Mouse (Mus musculus) mouse embryonic stem cell (cell line): ENCODE results near the gene Ubald2.
"Not testable (repeated sequence)": the region's sequence is repeated elsewhere in the genome, so short reads cannot be mapped to it uniquely, and the experiment has no call there.

ENCODE experiments used
- in situ Hi-C, 2 experiments: fragments of 300-500 bp; cut with MboI; formaldehyde crosslinking; loops; 1 replicate in 1 of 2; 3 replicates in 1 of 2; pipeline ENCODE4 v1.14.3; 2019 to 2020; ENCODE audit warnings: low sequenced_read_pairs in 2 of 2, low pct_unique_long_range_greater_than_20kb in 1 of 2, mixed read lengths in 1 of 2; ENCODE audit not compliant: unreplicated experiment in 1 of 2

Gene Ubald2

DNA sequence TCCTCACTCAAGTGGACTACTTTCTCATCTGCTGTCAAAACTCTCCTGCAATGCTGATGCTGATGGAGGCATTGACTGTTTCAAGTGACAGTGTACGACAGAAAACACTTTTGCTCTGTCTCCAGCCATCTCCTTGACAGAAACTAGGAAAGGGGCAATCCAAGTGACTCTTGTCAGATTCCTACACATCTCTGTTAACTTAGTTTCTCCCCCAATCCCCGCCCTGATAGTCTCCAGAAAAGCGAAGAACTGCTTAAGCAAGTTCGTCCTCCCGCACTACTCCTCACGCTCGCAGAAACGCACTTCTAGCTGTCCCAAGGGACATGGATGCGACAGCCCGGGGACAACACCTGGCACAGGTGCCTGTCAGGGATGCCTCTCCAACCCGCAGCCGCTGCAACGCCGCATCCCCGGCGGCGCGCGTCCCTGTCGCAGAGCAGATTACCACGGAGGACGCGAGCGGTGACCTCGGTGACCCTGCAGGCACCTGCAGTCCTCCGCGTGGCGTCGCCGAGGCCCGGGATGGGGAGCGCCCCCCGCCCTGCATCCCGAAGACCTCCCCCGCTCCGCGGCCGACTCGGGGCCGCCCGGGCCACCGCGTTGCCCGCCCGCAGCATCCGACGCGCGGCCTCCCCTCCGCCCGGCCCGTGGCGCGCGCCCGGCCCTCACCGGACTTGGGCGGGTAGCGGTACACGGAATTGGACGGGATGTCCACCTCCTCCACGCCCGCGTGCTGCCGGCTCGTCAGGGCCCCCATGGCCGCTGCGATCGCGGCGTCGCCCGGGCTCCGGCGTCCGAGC, 21.7 kb upstream of the Ubald2 start:
- in situ Hi-C loops = no loop called here

DNA sequence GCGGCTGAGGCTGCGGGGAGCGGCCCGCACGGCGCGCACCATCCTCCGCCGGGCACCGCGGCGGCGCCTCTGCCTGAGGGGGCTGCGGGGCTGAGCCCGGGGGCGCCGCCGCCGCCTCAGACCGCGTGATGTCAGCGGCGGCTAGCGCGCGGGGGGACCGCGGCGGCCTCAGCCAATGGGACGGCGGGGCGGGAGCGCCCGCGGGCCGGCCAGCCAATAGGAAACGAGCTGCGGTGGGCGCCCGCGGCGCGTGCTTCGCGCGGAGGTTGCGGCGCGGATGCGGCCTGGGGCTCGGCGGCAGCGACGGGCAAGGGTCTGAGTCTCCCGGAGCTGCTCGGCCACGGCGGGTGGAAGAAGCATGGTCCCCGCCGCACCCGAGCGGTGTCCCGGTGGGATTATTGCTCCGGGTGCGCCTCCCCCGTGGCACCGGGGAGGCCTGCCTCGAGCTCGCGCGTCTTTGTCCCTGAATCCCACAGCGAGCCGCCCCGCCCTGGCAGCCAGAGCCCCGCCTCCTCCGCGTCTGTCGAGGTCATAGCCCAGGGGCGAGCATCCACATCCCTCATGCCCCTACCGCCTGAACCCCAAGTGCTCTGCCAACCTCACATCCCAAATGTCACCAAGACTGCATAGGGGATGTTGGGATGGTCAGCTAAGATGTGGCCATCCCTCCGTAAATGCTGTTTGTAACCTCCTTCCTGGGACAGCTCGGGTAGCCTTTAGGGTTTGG, 20.8 kb upstream of the Ubald2 start, which contains the start of gene Rnf157:
Gene Rnf157 (minus strand): TSS at position 129 of the 727 bp plus-strand sequence.
- in situ Hi-C loops = no loop called here

DNA sequence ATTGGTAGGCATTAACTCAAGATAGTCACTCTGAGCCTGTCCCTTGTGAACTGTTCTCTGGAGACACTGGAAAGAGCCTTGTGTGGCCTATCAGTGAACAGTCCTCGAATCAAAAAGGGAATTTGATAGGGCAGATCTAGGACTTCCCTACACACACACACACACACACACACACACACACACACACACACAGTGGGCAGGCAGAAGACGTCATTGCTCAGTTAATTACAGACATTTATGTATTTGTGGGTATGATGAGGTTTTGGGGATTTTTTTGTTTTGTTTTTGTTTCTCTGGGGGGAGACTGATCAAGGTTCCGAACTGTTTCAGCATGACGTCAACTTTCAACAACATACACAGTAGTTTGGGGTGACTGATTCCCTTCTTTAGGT, 20.3 kb upstream of the Ubald2 start:
- in situ Hi-C loops = no loop called here

DNA sequence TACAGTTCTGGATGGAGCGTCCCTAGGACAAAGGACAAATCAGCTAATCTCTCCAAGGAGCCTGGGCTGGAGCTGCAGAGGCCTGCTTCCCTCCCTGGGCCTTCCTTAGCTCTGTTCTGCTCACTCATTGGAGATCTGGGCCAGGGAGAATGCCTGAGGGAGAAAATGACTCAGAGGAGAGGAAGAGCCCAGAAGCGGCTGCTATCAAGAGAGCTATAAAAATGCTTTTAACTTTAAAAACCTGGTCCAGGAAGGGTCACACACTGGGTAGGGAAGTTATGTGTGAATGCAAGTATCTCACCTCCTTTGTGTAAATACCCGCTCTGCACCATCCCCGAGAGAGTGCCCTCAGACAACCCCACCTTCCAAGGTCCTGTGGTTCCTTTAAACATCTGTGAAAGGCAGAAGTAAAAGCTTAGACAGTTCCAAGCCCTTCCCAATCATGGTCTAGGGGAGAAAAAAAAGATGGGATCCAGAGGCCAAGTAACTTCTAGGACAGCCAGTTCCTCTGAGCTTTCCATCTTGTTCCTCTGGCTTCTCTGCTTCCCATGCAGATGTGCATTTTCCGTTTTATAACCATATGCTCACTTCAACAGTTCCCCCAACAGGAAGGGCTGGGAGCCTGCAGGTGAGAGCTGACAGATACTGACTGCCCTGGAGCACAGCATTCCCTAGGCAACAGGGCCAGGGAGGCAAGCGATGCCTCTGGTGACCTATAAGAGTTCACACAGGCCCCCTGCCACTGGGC, 17.5 kb upstream of the Ubald2 start:
- in situ Hi-C loops = no loop called here

DNA sequence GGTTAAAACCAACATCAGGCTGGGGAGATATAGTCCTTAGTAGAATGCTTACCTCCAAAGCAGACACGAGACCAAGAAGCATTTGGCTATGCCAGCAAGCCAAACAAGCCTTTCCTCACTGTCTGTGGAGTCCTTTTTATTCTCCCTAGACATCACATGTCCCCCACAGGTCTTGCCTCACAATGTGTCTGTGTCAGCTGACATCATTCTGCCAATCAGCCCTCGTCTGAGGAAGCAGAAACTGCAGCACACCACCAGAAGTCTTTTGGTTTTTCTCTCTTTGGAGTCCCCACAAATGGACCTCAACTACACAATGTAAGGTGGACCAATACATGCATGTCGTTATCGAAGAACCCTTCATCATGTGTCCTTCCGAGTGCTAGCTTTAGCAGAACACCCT, 16.8 kb upstream of the Ubald2 start:
- in situ Hi-C loops = no loop called here

DNA sequence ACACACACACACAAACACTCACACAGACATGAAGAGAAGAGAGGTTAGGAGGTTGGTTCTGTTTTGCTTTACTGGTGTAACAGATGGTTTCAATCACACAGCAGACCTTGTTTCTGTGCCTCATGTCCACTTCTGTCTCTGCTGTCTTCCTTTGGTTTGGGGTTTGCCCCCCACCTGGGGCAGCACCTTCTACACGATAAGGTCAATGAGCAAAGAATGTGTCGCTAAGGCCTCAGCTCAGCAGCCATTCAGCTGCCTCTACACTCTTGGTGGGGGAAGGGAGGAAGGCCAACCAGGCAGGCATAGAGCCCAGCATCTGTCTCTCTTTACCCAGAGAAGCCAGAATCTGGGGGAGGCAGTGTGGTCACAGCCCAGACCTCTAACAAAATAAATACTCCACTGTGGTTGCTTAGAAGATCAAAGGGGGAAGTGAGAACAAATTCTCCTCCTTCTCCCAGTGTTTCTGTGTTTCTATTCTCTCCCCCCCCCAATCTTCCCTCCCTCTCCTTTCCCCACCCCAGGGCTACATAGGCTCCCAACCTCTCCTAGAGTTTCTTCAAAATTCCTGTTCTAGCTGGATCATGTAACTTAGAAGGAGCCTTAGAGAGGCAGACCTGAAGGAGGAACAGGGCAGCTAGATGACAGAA, 15.6 kb upstream of the Ubald2 start:
- in situ Hi-C loops = no loop called here

DNA sequence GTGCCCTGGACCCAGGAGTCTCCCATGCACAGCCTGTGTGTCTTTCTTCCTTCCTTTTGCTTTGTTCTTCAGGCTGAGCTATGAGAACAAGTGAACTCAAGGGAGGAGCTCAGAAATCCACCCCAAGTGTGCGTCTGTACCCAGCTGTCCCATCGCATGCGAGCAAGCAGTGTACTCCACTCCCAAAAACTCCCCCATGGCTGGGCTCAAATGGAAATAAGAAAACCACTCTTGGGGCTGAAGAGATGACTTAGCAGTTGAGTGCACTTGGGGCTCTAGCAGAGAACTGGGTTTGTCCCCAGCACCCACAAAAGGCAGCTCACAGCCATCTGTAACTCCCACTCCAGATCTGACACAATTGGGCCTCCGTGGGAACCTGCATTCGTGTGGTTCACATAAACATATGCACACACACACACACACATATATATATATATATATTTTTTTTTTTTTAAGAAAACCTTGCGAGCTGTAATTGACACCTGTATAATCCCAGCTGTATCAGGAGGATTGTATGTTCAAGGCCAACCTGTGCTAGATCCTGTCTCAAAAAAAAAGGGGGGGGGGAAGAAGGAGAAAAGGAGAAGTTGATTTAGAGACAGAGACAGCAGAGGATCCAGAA, 14.9 kb upstream of the Ubald2 start:
- in situ Hi-C loops = no loop called here

DNA sequence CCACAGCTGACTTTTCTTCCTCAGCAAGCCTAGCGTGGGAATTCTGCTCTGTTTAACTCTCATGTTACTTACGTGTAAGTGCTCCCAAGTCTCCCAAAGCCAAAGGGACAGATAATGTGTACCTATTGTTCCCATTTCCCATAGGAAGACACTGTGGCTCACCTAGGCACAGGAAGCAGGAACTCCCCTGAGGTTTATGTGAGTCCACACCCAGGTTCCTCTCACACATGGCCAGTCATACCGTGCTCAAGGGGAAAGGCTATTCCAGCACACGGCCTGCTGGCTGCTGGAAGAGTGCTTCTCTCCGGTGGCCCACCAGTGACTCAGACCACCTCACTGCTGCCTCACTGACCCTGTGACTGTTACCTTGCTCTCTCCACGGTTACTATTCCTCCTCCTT, 12.8 kb upstream of the Ubald2 start:
- in situ Hi-C loops = no loop called here

DNA sequence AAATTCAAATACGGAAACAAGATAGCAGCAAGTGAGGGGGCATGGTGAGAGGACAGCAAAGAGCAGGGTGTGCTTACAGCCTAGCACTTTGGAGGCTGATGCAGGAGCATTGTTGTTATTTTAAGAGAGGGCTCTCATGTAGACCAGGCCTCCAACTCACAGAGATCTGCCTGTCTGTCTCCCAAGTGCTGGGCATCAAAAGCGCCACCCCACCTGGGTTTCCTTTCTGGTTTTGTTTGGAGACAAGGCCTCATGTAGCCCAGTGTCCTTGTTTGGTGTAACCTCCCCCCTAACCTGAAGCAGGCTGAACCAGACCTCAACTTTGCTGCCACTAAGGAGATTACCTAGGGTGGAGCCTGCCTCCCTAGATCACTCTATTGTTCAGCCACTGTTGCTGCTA, 11.3 kb upstream of the Ubald2 start:
- in situ Hi-C loops = no loop called here

DNA sequence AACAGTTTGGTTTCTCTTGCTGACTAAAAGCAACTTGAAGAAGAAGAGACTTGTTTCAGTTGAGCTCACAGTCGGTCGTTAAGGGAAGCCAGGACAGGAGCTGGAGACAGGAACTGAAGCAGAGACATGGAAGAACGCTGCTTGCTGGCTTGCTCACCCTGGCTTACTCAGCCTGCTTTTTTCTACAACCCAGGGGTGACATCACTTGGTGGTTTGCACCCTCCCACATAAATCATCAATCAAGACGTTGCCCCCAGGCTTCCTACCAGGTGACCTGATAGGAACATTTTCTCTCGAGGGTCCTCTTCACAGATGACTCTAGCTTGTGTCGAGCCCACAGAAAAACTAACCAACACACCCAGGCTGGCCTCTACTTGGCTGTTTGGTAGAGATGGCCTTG, 10.7 kb upstream of the Ubald2 start:
- in situ Hi-C loops = no loop called here

DNA sequence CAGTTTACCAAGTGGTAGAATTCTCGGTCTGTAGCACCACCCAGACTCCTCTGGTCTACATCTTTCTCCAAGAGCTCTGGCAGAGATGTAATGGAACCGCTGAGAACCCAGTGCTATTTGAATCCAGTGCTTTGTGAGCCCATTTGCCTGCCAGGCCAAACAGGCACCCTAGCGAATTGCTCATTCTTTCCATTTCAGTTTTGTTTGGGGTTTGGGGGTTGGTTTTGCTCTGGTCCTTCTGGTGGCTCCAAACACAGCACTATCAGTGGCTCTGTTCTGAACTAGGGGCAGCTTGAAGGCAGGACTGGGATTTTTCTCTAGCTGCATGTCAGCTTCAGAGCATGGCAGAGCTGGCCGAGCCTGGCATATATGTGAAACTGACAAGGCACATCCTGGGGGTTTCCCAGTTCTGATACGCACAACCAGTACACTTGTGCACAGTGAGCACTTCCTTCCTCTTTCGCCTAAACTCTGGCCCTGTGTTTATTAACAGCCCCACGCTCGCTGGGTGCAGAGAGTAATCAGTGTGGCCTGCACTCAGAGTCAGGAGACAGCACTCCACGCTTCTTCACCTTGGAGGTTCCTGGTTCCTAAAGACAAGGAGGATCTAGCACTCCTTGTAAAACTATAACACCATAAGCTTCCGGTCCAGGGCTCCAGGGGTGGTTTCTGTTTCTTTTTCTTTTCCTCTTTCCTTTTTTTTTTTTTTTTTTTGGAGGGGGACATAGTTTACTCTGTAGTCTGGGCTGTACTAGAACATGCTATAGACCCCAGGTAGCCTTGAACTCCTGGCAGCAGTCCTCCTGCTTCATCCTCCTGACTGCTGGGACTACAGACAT, 9.9 kb upstream of the Ubald2 start:
- in situ Hi-C loops = no loop called here

DNA sequence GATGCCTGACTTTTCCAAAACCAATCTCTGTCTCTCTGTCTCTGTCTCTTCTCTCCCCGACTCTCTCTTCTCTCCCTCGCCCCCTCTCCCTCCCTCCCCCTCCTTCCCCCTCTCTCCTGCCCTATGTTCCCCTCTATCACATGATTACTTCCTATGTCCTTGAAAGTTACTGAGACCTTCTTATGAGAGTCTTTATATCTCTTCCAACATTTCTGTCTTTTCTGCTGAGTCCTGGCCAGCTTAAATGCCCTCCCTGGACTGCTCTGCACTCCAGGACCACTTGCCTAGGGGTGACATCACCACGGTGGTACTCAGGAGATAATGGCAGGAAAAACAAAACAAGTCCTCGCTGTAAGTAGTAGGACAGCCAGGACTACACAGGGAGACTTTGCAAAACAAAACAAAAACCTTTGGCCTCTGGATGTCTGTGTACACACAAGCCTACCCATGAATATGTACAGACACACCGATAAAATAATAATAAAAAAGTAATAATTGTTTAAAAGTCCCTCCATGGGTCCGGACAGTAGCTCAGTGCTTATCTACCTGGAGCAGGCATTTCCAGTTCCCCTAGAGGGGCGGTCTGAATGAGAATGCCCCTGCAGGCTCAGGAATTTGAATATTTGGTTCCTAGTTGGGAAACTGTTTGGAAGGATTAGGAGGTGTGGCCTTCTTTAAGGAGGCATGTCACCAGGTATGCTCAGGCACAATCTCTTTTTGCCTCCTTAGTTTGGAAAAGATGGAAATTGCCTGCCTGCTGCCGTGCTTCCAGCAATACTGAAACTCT, 9.1 kb upstream of the Ubald2 start:
- in situ Hi-C loops = no loop called here

DNA sequence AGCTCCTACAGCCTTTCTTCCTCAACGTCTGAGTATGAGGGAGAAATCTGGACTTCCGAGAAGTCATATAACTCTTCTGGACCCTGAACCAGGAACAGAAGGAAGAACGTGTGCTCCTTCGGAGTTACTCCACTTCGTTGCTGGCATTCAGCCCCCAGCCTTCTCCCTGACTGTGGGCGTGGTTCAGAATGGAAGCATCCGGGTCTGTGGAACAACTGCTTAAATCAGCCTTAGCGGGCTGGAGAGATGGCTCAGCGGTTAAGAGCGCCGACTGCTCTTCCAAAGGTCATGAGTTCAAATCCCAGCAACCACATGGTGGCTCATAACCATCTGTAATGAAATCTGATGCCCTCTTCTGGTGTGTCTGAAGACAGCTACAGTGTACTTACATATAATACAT, 7.6 kb upstream of the Ubald2 start:
- in situ Hi-C loops = not testable (repeated sequence)

DNA sequence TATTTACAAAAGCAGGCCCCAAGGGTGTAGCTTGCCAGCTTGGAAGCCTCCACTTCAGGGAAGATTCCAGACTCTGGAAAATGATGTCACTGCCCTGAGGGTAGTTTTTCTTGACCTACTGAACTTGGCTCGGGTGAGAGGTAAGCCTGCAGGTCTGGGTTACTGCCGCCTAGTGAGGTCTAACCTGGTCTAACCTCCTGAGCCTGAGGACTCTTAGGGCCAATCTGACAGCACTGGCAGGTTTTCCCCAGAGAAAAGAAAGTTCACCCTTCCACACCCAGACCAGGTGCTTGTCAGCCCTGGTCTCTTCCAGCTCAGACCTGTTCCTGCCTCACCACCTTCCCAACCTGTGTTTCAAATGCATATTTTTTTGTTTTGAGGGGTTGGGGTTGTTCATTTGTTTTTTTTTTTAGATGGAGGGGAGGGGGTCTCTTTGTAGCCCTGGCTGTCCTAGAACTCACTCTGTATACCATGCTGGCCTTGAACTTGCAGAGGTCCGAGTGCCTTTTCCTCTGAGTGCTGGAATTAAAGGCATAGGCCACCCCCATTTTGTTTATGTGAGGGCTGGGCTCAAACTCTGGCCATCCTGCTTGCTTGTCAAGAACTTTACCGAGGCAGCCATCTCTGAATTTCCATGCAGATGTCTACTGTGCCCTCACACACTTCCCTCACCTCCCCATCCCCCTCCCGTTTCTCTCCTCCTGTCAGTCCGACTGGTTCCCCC, 6.9 kb upstream of the Ubald2 start:
- in situ Hi-C loops = no loop called here

DNA sequence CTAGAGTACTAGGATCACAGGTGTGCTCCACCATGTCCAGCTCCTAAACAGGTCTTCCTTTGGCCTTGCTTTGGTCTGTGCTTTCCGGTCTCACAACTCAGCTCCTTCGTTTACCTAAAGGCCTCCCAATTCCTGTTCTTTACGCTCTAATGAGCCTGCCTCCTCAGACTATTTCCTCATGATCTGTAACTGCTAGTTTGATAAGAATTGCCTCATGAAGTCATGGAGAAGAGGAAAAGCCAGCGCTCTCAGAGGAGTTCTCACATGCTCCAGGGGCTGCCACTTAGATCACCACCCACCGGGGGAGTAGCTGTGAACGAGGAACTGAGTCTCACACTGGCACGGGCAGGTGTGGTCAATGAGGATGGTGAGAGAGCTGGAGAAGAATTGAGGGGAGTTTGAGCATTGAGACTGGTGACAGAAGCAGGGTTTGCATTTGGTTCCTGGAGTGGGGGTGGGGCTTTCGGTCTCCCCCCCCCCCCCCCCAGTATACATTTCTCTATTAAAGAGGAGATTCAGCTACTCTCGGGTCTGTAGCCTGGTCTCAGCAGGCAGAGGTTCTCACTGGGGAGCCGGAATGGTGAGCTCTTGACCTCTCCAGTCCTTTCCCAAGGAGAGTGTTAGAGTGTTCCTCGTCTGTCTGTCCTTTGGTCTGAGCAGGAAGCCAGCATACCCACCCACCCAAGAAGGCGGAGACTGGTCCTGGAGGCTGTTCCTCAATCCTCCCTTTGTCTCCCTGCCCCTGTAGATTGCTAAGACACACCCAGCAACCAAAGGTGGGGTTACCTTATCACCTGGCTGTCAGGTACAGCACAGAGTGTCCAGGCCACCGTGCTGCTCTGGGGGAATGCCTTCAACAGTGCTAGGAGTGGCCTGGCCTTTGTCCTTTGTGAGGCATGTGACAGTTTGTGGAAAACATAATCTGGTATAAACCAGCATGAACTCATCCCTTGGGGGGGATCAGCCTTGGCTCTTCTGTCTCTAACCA, 4.7 kb upstream of the Ubald2 start:
- in situ Hi-C loops = no loop called here
